Mouse (Mus musculus) heart, adult 9 months (tissue): ENCODE measurements around the gene Abhd16a.

ENCODE experiments used
- DNase-seq, 2 experiments: peaks; one replicate each; pipeline ENCODE4 v3.0.0; 2022; ENCODE audit warnings: low spot score in 2 of 2

Gene Abhd16a

DNA sequence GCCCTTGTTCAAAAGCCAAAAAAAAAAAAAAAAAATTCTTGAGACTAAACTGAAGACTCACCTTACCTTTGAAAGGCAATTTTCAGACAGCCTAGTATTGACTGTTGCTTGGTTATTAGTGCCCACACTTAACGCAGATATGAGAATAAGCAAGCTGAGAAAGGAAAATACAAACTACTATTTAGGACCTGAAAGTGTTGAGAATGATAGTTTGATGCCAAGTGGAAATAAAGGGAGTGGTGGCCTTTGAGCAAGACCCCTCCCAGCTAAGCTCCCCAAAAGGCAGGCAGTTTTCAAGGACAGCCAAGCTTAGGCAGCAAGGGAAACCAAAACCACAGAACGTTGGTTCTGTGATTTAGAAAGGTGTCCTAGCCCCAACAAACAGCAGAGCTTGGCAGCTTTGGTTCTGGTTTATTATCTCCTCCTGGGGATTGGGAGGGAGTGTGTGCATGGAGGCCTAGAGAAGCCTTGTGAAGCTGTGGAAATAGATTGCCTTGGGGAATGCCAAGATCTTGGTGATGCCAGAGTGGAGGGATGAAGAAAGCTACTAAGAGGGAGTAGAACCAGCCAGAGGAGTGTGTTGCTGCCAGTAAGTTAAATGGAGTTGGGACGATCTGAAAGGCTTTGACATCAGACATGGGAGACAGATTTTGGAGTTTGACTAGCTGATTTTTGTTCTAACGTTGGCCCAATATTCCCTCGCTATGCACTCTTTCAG is 59.0 kb downstream of the Abhd16a start:
- DNase-seq: no peak

DNA sequence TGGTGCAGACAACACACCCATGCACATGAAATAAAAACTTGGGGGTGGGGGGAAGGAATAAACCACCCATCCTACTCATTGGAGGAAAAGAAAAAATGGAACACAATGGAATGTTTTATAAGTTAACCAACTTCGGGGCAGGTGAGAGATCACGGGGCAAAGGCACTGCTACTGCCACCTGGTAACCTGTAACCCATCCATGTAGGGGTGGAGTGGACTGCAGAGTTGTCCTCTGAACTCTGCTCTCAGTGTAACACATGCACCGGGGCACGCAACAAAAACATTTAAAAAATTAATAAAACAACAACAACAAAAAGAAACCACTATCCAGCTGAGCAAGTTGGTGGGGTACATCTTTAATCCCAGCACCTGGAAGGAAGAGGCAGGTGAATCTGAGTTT is 63.1 kb downstream of the Abhd16a start:
- DNase-seq: no peak
